Mouse (Mus musculus): ENCODE measurements around the gene Immp2l. TPM values are rescaled to one million over a fixed set of nuclear protein-coding genes. Genes with fewer than 3 reads are reported as not detected.

The Immp2l gene
- total and polyA plus RNA-seq, 3 experiments = 20.1 to 30.3 (median 23.1) TPM

GRCm38 (mm10) chr12:41868317-41868716 lies 844.4 kb downstream of the Immp2l start:
- no peak for TF ChIP-seq CTCF (IDR thresholded peaks at IDR 0.05)
- no peak for TF ChIP-seq EP300 (IDR thresholded peaks at IDR 0.05; ENCODE audit: insufficient read depth, low read depth, low read length)
- TF ChIP-seq POLR2A (IDR thresholded peaks at IDR 0.05; ENCODE audit: insufficient read depth, low read depth, low read length) = no peak
- no peak for DNase-seq
- Histone ChIP-seq H3K9ac (ENCODE audit: low read depth, low read length) (no peak overlapping the region), H3K36me3 (ENCODE audit: control insufficient read depth, insufficient read depth, low read length) (no peaks in the 10 kb centered on the region), H3K4me3 (no peak overlapping the region), H3K79me2 (replicated peaks; ENCODE audit: control insufficient read depth, insufficient read depth, low read length) (no peaks in the 10 kb centered on the region), H3K27me3 (ENCODE audit: control insufficient read depth, insufficient read depth, low read length) (no peaks in the 10 kb centered on the region), H3K4me1 (ENCODE audit: control insufficient read depth, insufficient read depth, low read length) (no peaks in the 10 kb centered on the region), H3K27ac (no peak overlapping the region)
- intact Hi-C loops (cut with DNase I) = no loop called here
- 88% methylated on average over 2 of the region's 2 CpGs for WGBS

- intact Hi-C loops (cut with DNase I) = no loop called here
- WGBS = 52% methylated on average over 2 of the region's 2 CpGs
Observed at GRCm38 (mm10) chr12:41874015-41874414, 850.1 kb downstream of the Immp2l start.

GRCm38 (mm10) chr12:41877292-41877959 lies 853.5 kb downstream of the Immp2l start:
- no peak for TF ChIP-seq EP300 (IDR thresholded peaks at IDR 0.05; ENCODE audit: insufficient read depth, low read depth, low read length)
- TF ChIP-seq CTCF (IDR thresholded peaks at IDR 0.05) = no peak
- Histone ChIP-seq H3K4me3 (no peak overlapping the region), H3K27ac (no peak overlapping the region), H3K36me3 (ENCODE audit: control insufficient read depth, insufficient read depth, low read length) (no peaks in the 10 kb centered on the region), H3K9ac (ENCODE audit: low read depth, low read length) (no peak overlapping the region), H3K4me1 (ENCODE audit: control insufficient read depth, insufficient read depth, low read length) (no peaks in the 10 kb centered on the region), H3K27me3 (ENCODE audit: control insufficient read depth, insufficient read depth, low read length) (no peaks in the 10 kb centered on the region), H3K79me2 (replicated peaks; ENCODE audit: control insufficient read depth, insufficient read depth, low read length) (no peaks in the 10 kb centered on the region)
- 18% methylated on average over 5 of the region's 5 CpGs for WGBS
- no peak for DNase-seq
- intact Hi-C loops (cut with DNase I) = no loop called here

More at GRCm38 (mm10) chr12:41874015-41874414, 850.1 kb downstream of the Immp2l start:
- Histone ChIP-seq H3K9ac (ENCODE audit: low read depth, low read length) (no peak overlapping the region), H3K4me1 (ENCODE audit: control insufficient read depth, insufficient read depth, low read length) (no peaks in the 10 kb centered on the region), H3K4me3 (no peak overlapping the region), H3K79me2 (replicated peaks; ENCODE audit: control insufficient read depth, insufficient read depth, low read length) (no peaks in the 10 kb centered on the region), H3K27me3 (ENCODE audit: control insufficient read depth, insufficient read depth, low read length) (no peaks in the 10 kb centered on the region), H3K36me3 (ENCODE audit: control insufficient read depth, insufficient read depth, low read length) (no peaks in the 10 kb centered on the region), H3K27ac (no peak overlapping the region)
- no peak for DNase-seq
- TF ChIP-seq POLR2A (IDR thresholded peaks at IDR 0.05; ENCODE audit: insufficient read depth, low read depth, low read length) (no peak), CTCF (IDR thresholded peaks at IDR 0.05) (peak; percentile 41)

- no peaks in the 10 kb centered on the region for H3K36me3 ChIP-seq (ENCODE audit: control insufficient read depth, insufficient read depth, low read length)
- DNase-seq = no peak
- no peaks in the 10 kb centered on the region for H3K27me3 ChIP-seq (ENCODE audit: control insufficient read depth, insufficient read depth, low read length)
- no peaks in the 10 kb centered on the region for H3K79me2 ChIP-seq (replicated peaks; ENCODE audit: control insufficient read depth, insufficient read depth, low read length)
- H3K9ac ChIP-seq (ENCODE audit: low read depth, low read length) = no peak overlapping the region
- TF ChIP-seq EP300 (IDR thresholded peaks at IDR 0.05; ENCODE audit: insufficient read depth, low read depth, low read length) (no peak), CTCF (IDR thresholded peaks at IDR 0.05) (no peak), POLR2A (IDR thresholded peaks at IDR 0.05; ENCODE audit: insufficient read depth, low read depth, low read length) (no peak)
- H3K4me1 ChIP-seq (ENCODE audit: control insufficient read depth, insufficient read depth, low read length) = no peaks in the 10 kb centered on the region
- H3K27ac ChIP-seq = no peak overlapping the region
- intact Hi-C loops (cut with DNase I) = no loop called here
- H3K4me3 ChIP-seq = no peak overlapping the region
- 78% methylated on average over 3 of the region's 3 CpGs for whole genome bisulfite sequencing
Observed at GRCm38 (mm10) chr12:41878493-41878892, 854.6 kb downstream of the Immp2l start.

DNA sequence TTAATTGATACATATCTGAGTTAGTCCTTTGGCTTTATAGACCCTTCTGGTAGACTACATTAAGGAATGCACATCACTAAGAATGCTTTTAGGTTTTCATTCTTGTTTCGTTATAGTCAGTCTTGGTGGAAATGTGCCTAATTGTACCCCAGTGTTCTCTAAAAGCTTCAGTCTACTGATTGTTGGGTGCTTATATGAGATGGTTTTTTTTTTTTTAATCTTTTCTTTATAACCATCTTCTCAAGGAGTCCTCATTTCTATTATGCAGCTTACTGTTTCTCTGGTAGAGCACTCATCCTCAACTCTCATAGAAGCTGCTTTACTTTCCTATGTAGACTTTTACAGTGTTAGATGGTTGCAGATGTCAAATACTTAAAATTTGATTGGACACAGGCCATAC lies 855.1 kb downstream of the Immp2l start:
- DNase-seq = no peak
- 100% methylated on average over 1 of the region's 1 CpGs for WGBS
- H3K27me3 ChIP-seq (ENCODE audit: control insufficient read depth, insufficient read depth, low read length) = no peaks in the 10 kb centered on the region
- H3K9ac ChIP-seq (ENCODE audit: low read depth, low read length) = no peak overlapping the region
- H3K36me3 ChIP-seq (ENCODE audit: control insufficient read depth, insufficient read depth, low read length) = no peaks in the 10 kb centered on the region
- intact Hi-C loops (cut with DNase I) = no loop called here
- no peak overlapping the region for H3K27ac ChIP-seq
- H3K4me1 ChIP-seq (ENCODE audit: control insufficient read depth, insufficient read depth, low read length) = no peaks in the 10 kb centered on the region
- H3K4me3 ChIP-seq = no peak overlapping the region
- H3K79me2 ChIP-seq (replicated peaks; ENCODE audit: control insufficient read depth, insufficient read depth, low read length) = no peaks in the 10 kb centered on the region
- TF ChIP-seq POLR2A (IDR thresholded peaks at IDR 0.05; ENCODE audit: insufficient read depth, low read depth, low read length) (no peak), EP300 (IDR thresholded peaks at IDR 0.05; ENCODE audit: insufficient read depth, low read depth, low read length) (no peak), CTCF (IDR thresholded peaks at IDR 0.05) (no peak)

DNA sequence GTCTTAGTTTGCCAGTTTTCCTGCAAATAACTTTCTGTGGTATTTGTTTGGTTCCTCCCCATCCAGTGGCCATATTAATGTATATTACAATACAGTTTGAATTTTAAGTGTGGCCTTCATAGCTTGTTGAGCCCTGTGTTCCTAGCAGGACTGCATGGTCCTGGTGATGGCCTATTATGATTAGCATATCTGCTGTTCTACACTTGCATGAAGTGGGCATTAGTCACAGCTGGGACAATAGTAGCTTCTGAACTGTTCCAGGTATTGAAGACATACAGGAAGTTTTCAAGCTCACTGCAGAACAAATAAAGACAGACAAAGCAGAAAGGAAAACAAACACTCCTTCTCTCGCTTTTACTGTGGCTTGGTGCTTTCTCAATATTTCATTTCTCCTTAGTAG lies 855.5 kb downstream of the Immp2l start:
- TF ChIP-seq POLR2A (IDR thresholded peaks at IDR 0.05; ENCODE audit: insufficient read depth, low read depth, low read length) (no peak), CTCF (IDR thresholded peaks at IDR 0.05) (no peak), EP300 (IDR thresholded peaks at IDR 0.05; ENCODE audit: insufficient read depth, low read depth, low read length) (no peak)
- Histone ChIP-seq H3K27me3 (ENCODE audit: control insufficient read depth, insufficient read depth, low read length) (no peaks in the 10 kb centered on the region), H3K27ac (no peak overlapping the region), H3K79me2 (replicated peaks; ENCODE audit: control insufficient read depth, insufficient read depth, low read length) (no peaks in the 10 kb centered on the region), H3K4me1 (ENCODE audit: control insufficient read depth, insufficient read depth, low read length) (no peaks in the 10 kb centered on the region), H3K9ac (ENCODE audit: low read depth, low read length) (no peak overlapping the region), H3K4me3 (no peak overlapping the region), H3K36me3 (ENCODE audit: control insufficient read depth, insufficient read depth, low read length) (no peaks in the 10 kb centered on the region)
- no peak for DNase-seq
- intact Hi-C loops (cut with DNase I) = no loop called here
- WGBS = 60% methylated on average over 1 of the region's 1 CpGs

Data from heart, adult 2 months (tissue).